Mouse (Mus musculus) urinary bladder, postnatal 0 days (tissue): Measurements from ENCODE around the gene Fgd1. TPM values are rescaled to one million over a fixed set of nuclear protein-coding genes. Genes with fewer than 3 reads are reported as not detected.

ENCODE experiments used
- polyA plus RNA-seq: library from polyadenylated mRNA; unstranded; fragments of >200 nt; fragmentation: Nextera tagmentation; extraction: Ambion mirVana; gene quantifications from 2 replicates; pipeline ENCODE4 v1.2.1, GENCODE M21; 2015

The Fgd1 gene
- polyA plus RNA-seq, result 3.5 and 3.6 TPM in 2 replicates

DNA sequence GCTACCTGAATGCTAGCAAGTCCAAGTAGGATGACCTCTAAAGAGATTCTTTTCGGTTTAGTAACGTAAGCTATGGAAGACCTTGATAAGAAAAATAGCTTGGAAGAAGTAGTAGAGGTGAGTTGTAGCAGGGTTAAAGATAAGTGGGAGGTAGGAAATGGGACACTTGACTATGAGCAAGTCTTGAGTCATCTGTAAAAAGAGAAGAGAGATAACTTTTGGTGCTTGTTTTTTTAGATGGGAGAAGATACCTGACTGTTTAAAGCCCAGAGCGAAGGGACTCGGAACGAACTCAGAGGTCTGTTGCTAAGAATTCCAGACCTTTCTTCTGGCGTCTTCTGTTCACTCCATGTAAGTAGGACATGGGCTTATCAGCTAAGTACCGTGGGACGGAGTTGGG is at the start of gene Fgd1:
TSS of gene Fgd1 (plus strand) at position 301 of the 400 bp plus-strand sequence.

DNA sequence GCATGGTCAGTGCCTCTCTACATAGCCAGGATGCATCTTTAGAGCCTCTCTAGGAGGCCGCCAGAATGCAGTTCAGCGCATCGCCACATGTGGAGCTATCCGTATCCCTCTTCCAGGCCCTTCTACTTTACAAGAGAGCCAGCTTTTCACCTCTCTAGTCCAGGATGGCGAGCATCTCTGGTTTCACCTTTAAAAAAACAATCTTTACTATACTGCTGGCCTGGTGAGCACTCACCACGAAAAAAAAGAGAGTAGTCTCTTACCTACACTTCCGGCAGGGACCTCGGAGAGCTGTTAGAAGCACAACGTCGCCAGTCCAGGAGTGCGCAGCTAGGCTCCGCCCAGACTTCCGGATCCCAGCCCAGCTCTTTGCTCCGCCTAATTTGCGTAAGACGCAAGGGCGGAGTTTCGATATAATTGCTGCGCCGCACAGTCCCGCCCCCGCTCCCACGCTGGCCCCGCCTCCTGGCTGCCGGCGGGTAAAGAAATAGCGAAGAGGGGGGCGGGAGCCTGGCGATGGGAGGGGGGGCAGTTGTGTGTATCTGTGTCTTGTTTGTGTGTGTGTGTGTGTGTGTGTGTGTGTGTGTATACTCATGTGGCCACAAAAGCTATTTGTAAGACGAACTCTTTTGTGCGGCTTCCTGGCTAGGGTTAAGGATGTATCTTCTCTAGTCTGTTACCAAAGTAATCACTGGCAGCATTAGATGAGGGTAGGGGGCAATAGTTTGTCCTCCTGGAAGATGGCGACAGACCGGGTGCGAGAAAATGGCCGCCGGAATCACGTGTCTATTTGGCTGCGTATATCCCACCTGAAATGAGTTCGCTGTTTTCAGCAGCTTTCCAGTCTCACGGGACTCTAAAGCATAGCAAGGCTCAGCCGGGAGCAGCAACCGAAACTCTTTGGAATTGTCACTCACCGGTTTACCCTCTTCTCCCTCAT is 28.7 kb upstream of the Fgd1 start, which contains the start of gene Gnl3l:
TSS of gene Gnl3l (minus strand) at position 385 of the 940 bp plus-strand sequence.

DNA sequence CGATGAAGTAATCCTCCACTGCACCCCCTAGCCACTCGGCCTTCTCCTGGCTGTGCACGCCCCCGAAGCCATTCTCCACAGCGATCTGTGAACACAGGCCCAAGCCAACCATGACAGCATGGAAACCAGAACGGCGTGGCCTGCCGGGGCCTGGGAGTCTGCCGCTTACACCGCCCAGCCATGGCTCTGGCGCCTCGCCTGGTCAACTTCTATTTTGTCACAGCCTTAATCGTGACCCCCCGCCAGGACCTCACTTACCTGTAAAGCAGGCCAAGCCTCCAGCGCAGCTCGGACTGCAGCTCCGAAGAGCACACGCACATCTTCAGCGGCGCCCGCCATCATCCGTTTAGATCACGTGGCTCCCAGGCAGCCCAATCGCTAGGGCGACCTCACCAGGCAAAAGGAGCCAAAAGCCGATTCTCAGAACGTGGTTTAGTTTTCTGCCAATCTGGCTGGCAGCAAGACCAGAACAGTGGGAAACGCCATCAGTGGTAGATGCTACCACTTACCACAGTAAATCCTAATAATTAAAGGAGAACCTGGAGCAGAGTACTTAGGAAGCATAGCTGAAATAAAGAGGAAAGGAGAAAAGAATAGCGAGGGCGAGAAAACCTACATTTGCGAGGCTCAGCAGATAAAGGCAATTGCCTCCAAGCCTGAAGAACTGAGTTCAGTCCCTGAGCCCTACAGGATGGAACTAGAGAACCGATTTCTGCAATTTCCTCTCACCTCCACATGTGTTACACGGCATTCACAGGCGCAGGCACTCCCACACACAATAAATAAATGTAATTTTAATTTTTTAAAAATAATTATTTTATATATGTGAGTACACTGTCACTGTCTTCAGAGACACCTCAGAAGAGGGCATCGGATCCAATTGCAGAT is 50.5 kb downstream of the Fgd1 start, which contains the start of gene Tsr2:
TSS of gene Tsr2 (minus strand) at position 373 of the 888 bp plus-strand sequence.

Other genes starting within 250 kb of the Fgd1 start
- gene Maged2, start 231.8 kb upstream of the Fgd1 start, polyA plus RNA-seq, result 182 and 204 TPM in 2 replicates
- 15.7 and 17.7 TPM in 2 replicates for gene Gnl3l, start 28.8 kb upstream of the Fgd1 start, polyA plus RNA-seq
- 14.9 and 16.3 TPM in 2 replicates for gene Tsr2, start 50.4 kb downstream of the Fgd1 start, polyA plus RNA-seq
- 0.28 and 0.53 TPM in 2 replicates for gene Wnk3, start 151.9 kb downstream of the Fgd1 start, polyA plus RNA-seq